Mouse (Mus musculus) embryonic facial prominence, embryonic 12.5 days (tissue): ENCODE measurements around the gene Cdkal1. TPM values are rescaled to one million over a fixed set of nuclear protein-coding genes. Genes with fewer than 3 reads are reported as not detected.

ENCODE experiments used
- ATAC-seq: fragments of 200-750 bp; cut with Nextera tagmentation; 2 replicates; pipeline ENCODE4 v1.8.0; 2017; ENCODE audit not compliant: insufficient number of reproducible peaks, insufficient read depth, low FRiP score, low TSS enrichment
- H3K27ac ChIP-seq: fragments of 300-500 bp; sonication (generic); 2 replicates; pipeline ENCODE4 v1.5.1; 2016; ENCODE audit warnings: mild to moderate bottlenecking
- H3K27me3 ChIP-seq: fragments of 300-500 bp; sonication (generic); 2 replicates; pipeline ENCODE4 v1.6.1; 2016; ENCODE audit warnings: mild to moderate bottlenecking, moderate library complexity
- H3K36me3 ChIP-seq: fragments of 300-500 bp; sonication (generic); 2 replicates; pipeline ENCODE4 v1.6.1; 2016; ENCODE audit warnings: mild to moderate bottlenecking
- H3K4me1 ChIP-seq: fragments of 300-500 bp; sonication (generic); 2 replicates; pipeline ENCODE4 v1.6.1; 2016
- H3K4me2 ChIP-seq: fragments of 300-500 bp; sonication (generic); replicated peaks from 2 replicates; pipeline ENCODE4 v1.6.1; 2016; ENCODE audit warnings: mild to moderate bottlenecking, moderate library complexity
- H3K4me3 ChIP-seq: fragments of 300-500 bp; sonication (generic); 2 replicates; pipeline ENCODE4 v1.5.1; 2016; ENCODE audit warnings: mild to moderate bottlenecking
- H3K9ac ChIP-seq: fragments of 300-500 bp; sonication (generic); 2 replicates; pipeline ENCODE4 v1.6.1; 2016; ENCODE audit warnings: mild to moderate bottlenecking, moderate library complexity
- H3K9me3 ChIP-seq: fragments of 300-500 bp; sonication (generic); 2 replicates; pipeline ENCODE4 v1.6.1; 2016; ENCODE audit warnings: mild to moderate bottlenecking, moderate library complexity
- WGBS: fragments of 180-500 bp; shearing (Covaris S2); methylation state at CpG from one replicate; pipeline ENCODE4 v1.1.7; 2016; 5-methylcytosine and 5-hydroxymethylcytosine counted together
- polyA plus RNA-seq: library from polyadenylated mRNA; unstranded; fragments of >200 nt; fragmentation: Nextera tagmentation; extraction: Ambion mirVana; gene quantifications from 2 replicates; pipeline ENCODE4 v1.2.1, GENCODE M21; 2016

Gene Cdkal1
- polyA plus RNA-seq, 1 experiment from 2014 or later, result 42.7 TPM

- Histone ChIP-seq H3K27ac (no peak overlapping the region), H3K4me1 (no peaks in the 10 kb centered on the region), H3K4me3 (no peak overlapping the region), H3K9ac (no peak overlapping the region), H3K36me3 (no peaks in the 10 kb centered on the region), H3K27me3 (no peaks in the 10 kb centered on the region), H3K4me2 (no peak overlapping the region), H3K9me3 (no peaks in the 10 kb centered on the region)
- ATAC-seq, result no peak
These were observed 121.0 kb downstream of the Cdkal1 start for GRCm38 (mm10) chr13:29734496-29734895.

- Histone ChIP-seq H3K4me3 (no peak overlapping the region), H3K9ac (no peak overlapping the region), H3K4me1 (peaks cover 3% of the 10 kb centered on the region; the same call in 1 of the 2 replicates)
These were observed 129.2 kb downstream of the Cdkal1 start for GRCm38 (mm10) chr13:29726154-29726825.

GRCm38 (mm10) chr13:29724855-29725254 is 130.6 kb downstream of the Cdkal1 start:
- Histone ChIP-seq H3K4me1 (peaks cover 3% of the 10 kb centered on the region; the same call in 1 of the 2 replicates), H3K27ac (no peak overlapping the region), H3K4me3 (no peak overlapping the region), H3K36me3 (no peaks in the 10 kb centered on the region), H3K27me3 (no peaks in the 10 kb centered on the region), H3K4me2 (no peak overlapping the region), H3K9me3 (no peaks in the 10 kb centered on the region), H3K9ac (no peak overlapping the region)
- 62% methylated on average over 6 of the region's 6 CpGs for WGBS
- no peak for ATAC-seq

More at GRCm38 (mm10) chr13:29726154-29726825, 129.2 kb downstream of the Cdkal1 start:
- Histone ChIP-seq H3K27ac (no peak overlapping the region), H3K4me2 (no peak overlapping the region), H3K9me3 (no peaks in the 10 kb centered on the region), H3K27me3 (no peaks in the 10 kb centered on the region), H3K36me3 (no peaks in the 10 kb centered on the region)
- no peak for ATAC-seq
- WGBS, result 82% methylated on average over 5 of the region's 5 CpGs

- Histone ChIP-seq H3K9me3 (no peaks in the 10 kb centered on the region), H3K4me3 (no peak overlapping the region), H3K4me2 (no peak overlapping the region), H3K27ac (no peak overlapping the region), H3K9ac (no peak overlapping the region), H3K27me3 (no peaks in the 10 kb centered on the region), H3K36me3 (no peaks in the 10 kb centered on the region), H3K4me1 (peaks cover 3% of the 10 kb centered on the region; the same call in 1 of the 2 replicates)
- no peak for ATAC-seq
- WGBS, result 77% methylated on average over 1 of the region's 1 CpGs
These were observed 132.3 kb downstream of the Cdkal1 start for GRCm38 (mm10) chr13:29723150-29723549.

GRCm38 (mm10) chr13:29721206-29721605 is 134.3 kb downstream of the Cdkal1 start:
- no peak for ATAC-seq
- H3K9ac ChIP-seq, result no peak overlapping the region
- no peak overlapping the region for H3K4me2 ChIP-seq
- no peak overlapping the region for H3K4me3 ChIP-seq
- H3K36me3 ChIP-seq, result no peaks in the 10 kb centered on the region
- WGBS, result 90% methylated on average over 5 of the region's 5 CpGs
- no peak overlapping the region for H3K27ac ChIP-seq
- H3K9me3 ChIP-seq, result no peaks in the 10 kb centered on the region
- H3K4me1 ChIP-seq, result peaks cover 3% of the 10 kb centered on the region; the same call in 1 of the 2 replicates
- H3K27me3 ChIP-seq, result no peaks in the 10 kb centered on the region

GRCm38 (mm10) chr13:29716550-29716949 is 138.9 kb downstream of the Cdkal1 start:
- Histone ChIP-seq H3K4me2 (no peak overlapping the region), H3K4me3 (no peak overlapping the region), H3K36me3 (no peaks in the 10 kb centered on the region), H3K9me3 (no peaks in the 10 kb centered on the region), H3K27me3 (no peaks in the 10 kb centered on the region), H3K27ac (no peak overlapping the region), H3K9ac (no peak overlapping the region), H3K4me1 (peaks cover 22% of the 10 kb centered on the region)
- 76% methylated on average over 4 of the region's 4 CpGs for WGBS
- no peak for ATAC-seq

GRCm38 (mm10) chr13:29715241-29715841 is 140.1 kb downstream of the Cdkal1 start:
- no peaks in the 10 kb centered on the region for H3K27me3 ChIP-seq
- no peak for ATAC-seq
- peak overlapping the region; percentile 78 for H3K27ac ChIP-seq
- 15% methylated on average over 3 of the region's 3 CpGs for WGBS
- peaks cover 22% of the 10 kb centered on the region for H3K4me1 ChIP-seq
- H3K4me3 ChIP-seq, result no peak overlapping the region
- H3K9me3 ChIP-seq, result no peaks in the 10 kb centered on the region
- no peak overlapping the region for H3K9ac ChIP-seq
- H3K4me2 ChIP-seq, result no peak overlapping the region
- H3K36me3 ChIP-seq, result no peaks in the 10 kb centered on the region

- H3K9me3 ChIP-seq, result no peaks in the 10 kb centered on the region
- no peaks in the 10 kb centered on the region for H3K27me3 ChIP-seq
- 89% methylated on average over 3 of the region's 3 CpGs for WGBS
- H3K4me1 ChIP-seq, result peaks cover 8% of the 10 kb centered on the region; the same call in 1 of the 2 replicates
- no peak overlapping the region for H3K4me2 ChIP-seq
- H3K9ac ChIP-seq, result no peak overlapping the region
- H3K27ac ChIP-seq, result no peak overlapping the region
- H3K36me3 ChIP-seq, result no peaks in the 10 kb centered on the region
- no peak for ATAC-seq
- no peak overlapping the region for H3K4me3 ChIP-seq
These were observed 147.9 kb downstream of the Cdkal1 start for GRCm38 (mm10) chr13:29707620-29708019.

- H3K4me3 ChIP-seq, result no peak overlapping the region
- no peaks in the 10 kb centered on the region for H3K36me3 ChIP-seq
- no peak overlapping the region for H3K27ac ChIP-seq
- H3K9ac ChIP-seq, result no peak overlapping the region
- H3K9me3 ChIP-seq, result no peaks in the 10 kb centered on the region
- H3K4me1 ChIP-seq, result no peaks in the 10 kb centered on the region
- no peak for ATAC-seq
- WGBS, result 55% methylated on average over 1 of the region's 1 CpGs
- H3K27me3 ChIP-seq, result no peaks in the 10 kb centered on the region
- no peak overlapping the region for H3K4me2 ChIP-seq
These were observed 154.1 kb downstream of the Cdkal1 start for GRCm38 (mm10) chr13:29701400-29701799.

- 96% methylated on average over 5 of the region's 5 CpGs for WGBS
- no peaks in the 10 kb centered on the region for H3K4me1 ChIP-seq
- no peaks in the 10 kb centered on the region for H3K36me3 ChIP-seq
- ATAC-seq, result no peak
- no peak overlapping the region for H3K4me2 ChIP-seq
- H3K27me3 ChIP-seq, result no peaks in the 10 kb centered on the region
- H3K9me3 ChIP-seq, result no peaks in the 10 kb centered on the region
- H3K9ac ChIP-seq, result no peak overlapping the region
- H3K4me3 ChIP-seq, result no peak overlapping the region
- H3K27ac ChIP-seq, result no peak overlapping the region
These were observed 155.6 kb downstream of the Cdkal1 start for GRCm38 (mm10) chr13:29699896-29700295.

GRCm38 (mm10) chr13:29698307-29698985 is 157.0 kb downstream of the Cdkal1 start:
- Histone ChIP-seq H3K9me3 (no peaks in the 10 kb centered on the region), H3K27me3 (no peaks in the 10 kb centered on the region), H3K36me3 (no peaks in the 10 kb centered on the region), H3K4me1 (no peaks in the 10 kb centered on the region), H3K9ac (no peak overlapping the region), H3K4me3 (no peak overlapping the region), H3K27ac (0 out of 2 replicates have a peak overlapping the region, but pooled peaks have one; percentile 23), H3K4me2 (no peak overlapping the region)
- ATAC-seq, result no peak
- 68% methylated on average over 5 of the region's 5 CpGs for WGBS

GRCm38 (mm10) chr13:29697230-29697629 is 158.2 kb downstream of the Cdkal1 start:
- no peak for ATAC-seq
- Histone ChIP-seq H3K4me1 (no peaks in the 10 kb centered on the region), H3K27ac (no peak overlapping the region), H3K9ac (no peak overlapping the region), H3K27me3 (no peaks in the 10 kb centered on the region), H3K4me2 (no peak overlapping the region), H3K36me3 (no peaks in the 10 kb centered on the region), H3K4me3 (no peak overlapping the region), H3K9me3 (no peaks in the 10 kb centered on the region)
- WGBS, result 85% methylated on average over 3 of the region's 3 CpGs
